Mouse (Mus musculus) adrenal gland, postnatal 25 days (tissue): ENCODE results near the gene Gm18596. TPM values are rescaled to one million over a fixed set of nuclear protein-coding genes. Genes with fewer than 3 reads are reported as not detected.
A peak's percentile ranks its signal among the peaks of the same experiment; 100 is the strongest.
"Not testable (repeated sequence)": the region's sequence is repeated elsewhere in the genome, so short reads cannot be mapped to it uniquely, and the experiment has no call there.

Experiments
- DNase-seq: peaks from one replicate; pipeline ENCODE4 v3.0.0; 2021; ENCODE audit warnings: mixed read lengths
- long read RNA-seq: library from polyadenylated mRNA; stranded (forward); transcript quantifications from one replicate; pipeline ENCODE4 v2.0.0, GENCODE M21; 2021
- total RNA-seq: library from RNA; stranded (reverse); gene quantifications from 2 replicates; pipeline ENCODE4 v1.2.3, GENCODE M21; 2021

Gene Gm18596
- total RNA-seq = not detected in 2 replicates
- long read RNA-seq = 0 reads

GRCm38 (mm10) chr10:77741924-77742688 is at the start of gene Gm18596:
Gene Gm18596, minus strand, starts transcription at chr10:77742638.
- not testable (repeated sequence) for DNase-seq

- no peak for DNase-seq
These were observed 46.2 kb upstream of the Gm18596 start for GRCm38 (mm10) chr10:77788621-77789020.

- DNase-seq = not testable (repeated sequence)
These were observed 45.4 kb upstream of the Gm18596 start, which contains the start of gene Gm7137 for GRCm38 (mm10) chr10:77787876-77788275. Gene Gm7137, minus strand, starts transcription at chr10:77788200.

GRCm38 (mm10) chr10:77783396-77783795 is 41.0 kb upstream of the Gm18596 start:
- DNase-seq = not testable (repeated sequence)

GRCm38 (mm10) chr10:77782442-77782841 is 40.0 kb upstream of the Gm18596 start, which contains the start of gene Gm3250:
Gene Gm3250, minus strand, starts transcription at chr10:77782542.
- not testable (repeated sequence) for DNase-seq

- DNase-seq = not testable (repeated sequence)
These were observed 34.4 kb upstream of the Gm18596 start, which contains the start of gene Gm7138 for GRCm38 (mm10) chr10:77776844-77777243. Gene Gm7138, minus strand, starts transcription at chr10:77776944.

- not testable (repeated sequence) for DNase-seq
These were observed 29.7 kb upstream of the Gm18596 start for GRCm38 (mm10) chr10:77772142-77772541.

GRCm38 (mm10) chr10:77771225-77771624 is 28.8 kb upstream of the Gm18596 start, which contains the start of gene Gm3238:
Gene Gm3238, minus strand, starts transcription at chr10:77771325.
- DNase-seq = not testable (repeated sequence)

- DNase-seq = no peak
These were observed 27.3 kb upstream of the Gm18596 start for GRCm38 (mm10) chr10:77769727-77770126.

- not testable (repeated sequence) for DNase-seq
These were observed 17.1 kb upstream of the Gm18596 start, which contains the start of gene Gm3233 for GRCm38 (mm10) chr10:77759582-77759981. Gene Gm3233, minus strand, starts transcription at chr10:77759682.

GRCm38 (mm10) chr10:77753448-77753847 is 11.0 kb upstream of the Gm18596 start:
- no peak for DNase-seq

GRCm38 (mm10) chr10:77752312-77752711 is 9.9 kb upstream of the Gm18596 start:
- DNase-seq = not testable (repeated sequence)

GRCm38 (mm10) chr10:77751254-77751653 is 8.8 kb upstream of the Gm18596 start, which contains the start of gene Gm9736:
Gene Gm9736, minus strand, starts transcription at chr10:77751354.
- not testable (repeated sequence) for DNase-seq

GRCm38 (mm10) chr10:77750686-77751085 is 8.2 kb upstream of the Gm18596 start:
- not testable (repeated sequence) for DNase-seq

- no peak for DNase-seq
These were observed 3.5 kb downstream of the Gm18596 start for GRCm38 (mm10) chr10:77738929-77739328.

- DNase-seq = no peak
These were observed 6.5 kb downstream of the Gm18596 start for GRCm38 (mm10) chr10:77735928-77736327.

GRCm38 (mm10) chr10:77729241-77729640 is 13.2 kb downstream of the Gm18596 start:
- peak; percentile 8 for DNase-seq

- no peak for DNase-seq
These were observed 14.2 kb downstream of the Gm18596 start for GRCm38 (mm10) chr10:77728280-77728679.

GRCm38 (mm10) chr10:77726186-77726585 is 16.3 kb downstream of the Gm18596 start, which contains the start of gene Gm10100:
Gene Gm10100, plus strand, starts transcription at chr10:77726486.
- no peak for DNase-seq

GRCm38 (mm10) chr10:77724855-77725254 is 17.6 kb downstream of the Gm18596 start:
- DNase-seq = no peak

GRCm38 (mm10) chr10:77720299-77720698 is 22.1 kb downstream of the Gm18596 start, which contains the start of gene Krtap12-1:
Gene Krtap12-1, plus strand, starts transcription at chr10:77720599.
- not testable (repeated sequence) for DNase-seq

- no peak for DNase-seq
These were observed 26.9 kb downstream of the Gm18596 start, which contains the start of gene Gm10142 for GRCm38 (mm10) chr10:77715507-77715906. Gene Gm10142, plus strand, starts transcription at chr10:77715807.

GRCm38 (mm10) chr10:77713734-77714133 is 28.7 kb downstream of the Gm18596 start:
- no peak for DNase-seq
